Mouse (Mus musculus) heart, embryonic 14.5 days (tissue): Measurements from ENCODE around the gene Adamtsl2. TPM values are rescaled to one million over a fixed set of nuclear protein-coding genes. Genes with fewer than 3 reads are reported as not detected.

Experiments
- ATAC-seq: fragments of 200-750 bp; cut with Nextera tagmentation; 2 replicates; pipeline ENCODE4 v1.8.0; 2017; ENCODE audit warnings: low read depth, moderate TSS enrichment; ENCODE audit not compliant: insufficient number of reproducible peaks, insufficient read depth, low FRiP score
- H3K27ac ChIP-seq, 2 experiments: fragments of 200-500 bp in 1 of 2; fragments of 300-500 bp in 1 of 2; sonication (generic) in 1 of 2; replicated peaks in 1 of 2; 2 replicates each; pipeline ENCODE4 v1.5.1; 2012 to 2014; ENCODE audit warnings: low read depth in 2 of 2, low read length in 2 of 2, control low read depth in 1 of 2, mild to moderate bottlenecking in 1 of 2, mixed read lengths in 1 of 2; ENCODE audit not compliant: control insufficient read depth in 1 of 2, insufficient read depth in 1 of 2
- H3K27me3 ChIP-seq: fragments of 300-500 bp; sonication (generic); 2 replicates; pipeline ENCODE4 v1.6.1; 2014; ENCODE audit warnings: mild to moderate bottlenecking, low read length, control low read depth; ENCODE audit not compliant: control insufficient read depth, insufficient read depth
- H3K36me3 ChIP-seq: fragments of 300-500 bp; sonication (generic); 2 replicates; pipeline ENCODE4 v1.6.1; 2014; ENCODE audit warnings: mild to moderate bottlenecking, control low read depth, low read length, mixed read lengths; ENCODE audit not compliant: control insufficient read depth, insufficient read depth
- H3K4me1 ChIP-seq, 2 experiments: fragments of 200-500 bp in 1 of 2; fragments of 300-500 bp in 1 of 2; sonication (generic) in 1 of 2; 2 replicates each; pipeline ENCODE4 v1.6.1; 2012 to 2014; ENCODE audit warnings: low read length in 2 of 2, control low read depth in 1 of 2, mixed read lengths in 1 of 2; ENCODE audit not compliant: control insufficient read depth in 2 of 2, insufficient read depth in 2 of 2
- H3K4me2 ChIP-seq: fragments of 300-500 bp; sonication (generic); 2 replicates; pipeline ENCODE4 v1.6.1; 2014; ENCODE audit warnings: mild to moderate bottlenecking, low read length
- H3K4me3 ChIP-seq, 2 experiments: fragments of 200-500 bp in 1 of 2; fragments of 300-500 bp in 1 of 2; sonication (generic) in 1 of 2; 2 replicates each; pipeline ENCODE4 v1.5.1; 2012 to 2014; ENCODE audit warnings: low read length in 2 of 2, mild to moderate bottlenecking in 2 of 2, control low read depth in 1 of 2, low read depth in 1 of 2, moderate library complexity in 1 of 2; ENCODE audit not compliant: control insufficient read depth in 1 of 2, insufficient read depth in 1 of 2
- H3K9ac ChIP-seq: fragments of 300-500 bp; sonication (generic); 2 replicates; pipeline ENCODE4 v1.6.1; 2014; ENCODE audit warnings: mild to moderate bottlenecking, low read length
- H3K9me3 ChIP-seq: fragments of 300-500 bp; sonication (generic); 2 replicates; pipeline ENCODE4 v1.6.1; 2016; ENCODE audit warnings: low read length, control low read depth; ENCODE audit not compliant: control insufficient read depth
- WGBS: fragments of 180-500 bp; shearing (Covaris S2); extraction: QIAGEN DNeasy Blood & Tissue Kit; methylation state at CpG from one replicate; pipeline ENCODE4 v1.1.7; 2014; 5-methylcytosine and 5-hydroxymethylcytosine counted together
- polyA plus RNA-seq: library from polyadenylated mRNA; unstranded; fragments of >200 nt; fragmentation: Nextera tagmentation; extraction: Ambion mirVana; gene quantifications from 2 replicates; pipeline ENCODE4 v1.2.1, GENCODE M21; 2014

Gene Adamtsl2
- polyA plus RNA-seq, 1 experiment from 2014 or later = 15.0 TPM

- Histone ChIP-seq H3K4me3 (no peak overlapping the region), H3K27ac (no peak overlapping the region), H3K27me3 (peaks cover 4% of the 10 kb centered on the region; the same call in 1 of the 2 replicates), H3K36me3 (no peaks in the 10 kb centered on the region), H3K9ac (no peak overlapping the region), H3K4me1 (peaks cover 42 to 52% of the 10 kb centered on the region in 2 experiments), H3K4me2 (no peak overlapping the region), H3K9me3 (no peaks in the 10 kb centered on the region)
- 80% methylated on average over 4 of the region's 4 CpGs for WGBS
- ATAC-seq = no peak
Observed at GRCm38 (mm10) chr2:27074804-27075203, 4.4 kb upstream of the Adamtsl2 start.

- Histone ChIP-seq H3K27me3 (peaks cover 4% of the 10 kb centered on the region; the same call in 1 of the 2 replicates), H3K36me3 (no peaks in the 10 kb centered on the region), H3K4me1 (peaks cover 40 to 53% of the 10 kb centered on the region in 2 experiments), H3K4me2 (no peak overlapping the region), H3K4me3 (no peak overlapping the region), H3K9me3 (no peaks in the 10 kb centered on the region), H3K9ac (no peak overlapping the region), H3K27ac (no peak overlapping the region)
- 46% methylated on average over 3 of the region's 3 CpGs for WGBS
- ATAC-seq = no peak
Observed at GRCm38 (mm10) chr2:27075485-27075884, 3.7 kb upstream of the Adamtsl2 start.

- no peak for ATAC-seq
- Histone ChIP-seq H3K9me3 (no peaks in the 10 kb centered on the region), H3K27ac (no peak overlapping the region), H3K4me3 (no peak overlapping the region), H3K9ac (peak overlapping the region; percentile 21; the same call in 1 of the 2 replicates), H3K27me3 (peaks cover 4% of the 10 kb centered on the region; the same call in 1 of the 2 replicates), H3K4me1 (peaks cover 31 to 44% of the 10 kb centered on the region in 2 experiments), H3K4me2 (no peak overlapping the region), H3K36me3 (no peaks in the 10 kb centered on the region)
- 60% methylated on average over 10 of the region's 10 CpGs for WGBS
Observed at GRCm38 (mm10) chr2:27077655-27078244, 1.4 kb upstream of the Adamtsl2 start.

GRCm38 (mm10) chr2:27078312-27078711 lies 867 bp upstream of the Adamtsl2 start:
- H3K27me3 ChIP-seq = peaks cover 4% of the 10 kb centered on the region; the same call in 1 of the 2 replicates
- 22% methylated on average over 2 of the region's 2 CpGs for WGBS
- peak overlapping the region; percentile 64; the same call in 1 of the 2 replicates for H3K4me2 ChIP-seq
- no peaks in the 10 kb centered on the region for H3K9me3 ChIP-seq
- H3K4me3 ChIP-seq = no peak overlapping the region
- H3K4me1 ChIP-seq = peaks cover 31 to 44% of the 10 kb centered on the region in 2 experiments
- H3K36me3 ChIP-seq = no peaks in the 10 kb centered on the region
- 0 out of 4 replicates have a peak overlapping the region, but pooled peaks of 1 of the 2 experiments have one; percentile 28 for H3K27ac ChIP-seq
- peak overlapping the region; percentile 25; the same call in 1 of the 2 replicates for H3K9ac ChIP-seq
- ATAC-seq = no peak

- H3K9me3 ChIP-seq = no peaks in the 10 kb centered on the region
- H3K4me1 ChIP-seq = peaks cover 40 to 54% of the 10 kb centered on the region in 2 experiments
- no peak; the same call in 1 of the 2 replicates for ATAC-seq
- H3K27ac ChIP-seq = peak overlapping the region; percentile 50 to 61
- peak overlapping the region; percentile 64 for H3K4me2 ChIP-seq
- 44% methylated on average over 2 of the region's 2 CpGs for WGBS
- 0 out of 2 replicates have a peak, but pooled peaks cover 5% of the 10 kb centered on the region for H3K36me3 ChIP-seq
- peaks cover 4% of the 10 kb centered on the region; the same call in 1 of the 2 replicates for H3K27me3 ChIP-seq
- H3K4me3 ChIP-seq = peak overlapping the region; percentile 21 to 26
- H3K9ac ChIP-seq = peak overlapping the region; percentile 64
Observed at GRCm38 (mm10) chr2:27079649-27080048, 470 bp downstream of the Adamtsl2 start.

DNA sequence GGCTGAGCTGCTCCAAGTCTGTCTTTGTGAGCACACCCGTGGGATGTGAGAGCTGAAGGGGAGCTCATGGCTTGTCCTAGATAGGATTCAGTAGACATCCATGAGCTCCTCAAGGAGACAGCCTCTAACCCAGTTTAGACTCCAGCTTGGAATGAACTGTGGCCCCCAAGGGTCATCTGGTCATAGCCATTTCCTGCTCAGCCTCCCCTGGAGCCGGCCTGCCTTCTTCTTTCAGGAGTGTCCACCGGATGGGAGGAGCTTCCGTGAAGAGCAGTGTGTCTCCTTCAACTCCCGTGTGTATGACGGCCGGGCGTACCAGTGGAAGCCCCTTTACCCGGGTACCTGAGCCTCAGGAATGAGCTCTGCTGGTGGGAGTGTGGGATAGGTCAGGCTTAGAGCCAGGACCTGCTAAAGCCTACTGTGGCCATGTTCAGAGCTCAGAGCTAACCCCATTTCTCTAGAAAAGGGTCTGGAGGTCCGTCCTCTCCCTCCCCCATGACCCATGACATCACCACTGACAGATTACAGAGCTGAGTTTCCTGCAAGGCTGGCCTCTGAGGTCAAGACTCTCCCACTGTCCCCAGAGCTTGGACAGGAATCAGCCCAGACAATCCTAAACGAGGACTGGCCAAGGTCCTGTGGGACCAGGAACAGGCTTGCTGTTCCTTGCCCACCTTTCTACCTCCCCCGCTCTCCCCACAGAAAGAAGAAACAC lies 4.7 kb downstream of the Adamtsl2 start:
- H3K9ac ChIP-seq = no peak overlapping the region
- H3K4me2 ChIP-seq = no peak overlapping the region
- H3K4me3 ChIP-seq = no peak overlapping the region
- no peak for ATAC-seq
- no peaks in the 10 kb centered on the region for H3K27me3 ChIP-seq
- H3K9me3 ChIP-seq = no peaks in the 10 kb centered on the region
- peaks cover 50 to 70% of the 10 kb centered on the region in 2 experiments for H3K4me1 ChIP-seq
- 63% methylated on average over 12 of the region's 12 CpGs for WGBS
- H3K27ac ChIP-seq = no peak overlapping the region
- H3K36me3 ChIP-seq = 0 out of 2 replicates have a peak, but pooled peaks cover 6% of the 10 kb centered on the region

DNA sequence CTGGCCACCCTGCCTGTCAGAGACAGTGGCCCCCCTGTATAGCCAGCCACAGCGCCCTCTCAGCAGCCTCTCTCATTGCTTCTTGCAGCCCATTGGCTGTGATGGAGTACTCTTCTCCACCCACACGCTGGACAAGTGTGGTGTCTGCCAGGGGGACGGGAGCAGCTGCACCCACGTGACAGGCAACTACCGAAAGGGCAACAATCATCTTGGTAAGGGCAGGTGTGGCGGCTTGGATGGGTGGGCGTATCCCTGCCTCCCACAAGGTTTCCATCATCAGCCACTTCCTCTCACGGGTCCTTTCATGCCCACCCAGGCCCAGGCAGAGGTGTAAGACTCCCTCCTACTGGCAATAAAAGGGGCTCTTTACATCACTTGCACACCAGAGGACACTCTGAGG lies 5.8 kb downstream of the Adamtsl2 start:
- Histone ChIP-seq H3K27me3 (no peaks in the 10 kb centered on the region), H3K36me3 (0 out of 2 replicates have a peak, but pooled peaks cover 8% of the 10 kb centered on the region)
- 49% methylated on average over 8 of the region's 8 CpGs for WGBS

More for the DNA sequence above, 5.8 kb downstream of the Adamtsl2 start:
- H3K9me3 ChIP-seq = no peaks in the 10 kb centered on the region
- H3K27ac ChIP-seq = no peak overlapping the region
- H3K4me2 ChIP-seq = no peak overlapping the region
- H3K4me1 ChIP-seq = peaks cover 41 to 63% of the 10 kb centered on the region in 2 experiments
- H3K9ac ChIP-seq = no peak overlapping the region
- no peak overlapping the region for H3K4me3 ChIP-seq
- ATAC-seq = no peak
